9 mouse cellular contexts compared by ENCODE assay signal in the genomic region with DNA sequence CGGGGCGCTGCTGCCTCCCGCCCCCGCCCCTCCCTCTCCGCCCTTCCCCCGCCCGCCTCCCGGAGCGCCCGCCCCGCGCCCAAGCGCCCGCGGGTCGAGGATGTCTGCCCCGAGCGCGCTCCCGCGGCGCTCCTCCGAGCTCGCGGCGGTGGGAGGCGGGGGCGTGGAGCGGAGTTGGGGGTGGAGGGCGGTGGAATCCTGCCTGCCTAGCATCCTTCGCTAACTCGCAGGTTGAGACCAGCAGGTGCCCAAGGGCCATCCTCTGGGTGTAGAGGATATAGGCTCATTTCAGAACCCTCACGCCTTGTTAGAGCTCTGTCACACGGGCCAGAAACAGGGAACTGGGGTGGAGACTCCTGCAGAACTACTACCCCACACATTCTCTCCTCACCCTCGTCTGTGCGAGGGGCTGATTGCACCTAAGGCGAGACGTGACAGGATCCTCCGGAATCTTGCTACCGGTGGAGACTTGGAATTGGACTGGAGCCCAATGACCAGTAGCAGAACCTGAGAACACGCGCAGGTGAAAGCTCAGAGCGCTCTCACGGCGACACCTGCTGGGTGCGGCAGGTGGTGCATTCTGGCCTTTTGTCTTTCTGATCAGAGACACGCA. TPM values are rescaled to one million over a fixed set of nuclear protein-coding genes. Genes with fewer than 3 reads are reported as not detected.
A peak's percentile ranks its signal among the peaks of the same experiment; 100 is the strongest.
DNase-seq lines count a peak whose midpoint lies in the region; ATAC-seq and TF ChIP-seq lines count a peak whose summit lies in the region.
"Had no signal": no experiment of that assay in that cellular context is flagged by ENCODE, and none has a peak within 500 bp of the region (broad histone marks: within the 10 kb centered on the region; RNA-seq: fewer than 3 reads in every experiment).

No protein-coding gene starts in this region.

- H3K27ac ChIP-seq in forebrain, embryonic 14.5 days (ENCODE audit: low read depth, low read length), result peak overlapping the region; percentile 83
- H3K27ac ChIP-seq in hindbrain, embryonic 11.5 days (ENCODE audit: low read depth, low read length), result no peak overlapping the region
- H3K27ac ChIP-seq: macrophage had no signal

- no peaks in the 10 kb centered on the region for H3K27me3 ChIP-seq in forebrain, embryonic 14.5 days (replicated peaks; ENCODE audit: control insufficient read depth, insufficient read depth, low read length)
- H3K27me3 ChIP-seq in hindbrain, embryonic 11.5 days (ENCODE audit: control insufficient read depth, insufficient read depth, low read length), result peaks cover 46% of the 10 kb centered on the region

- DNase-seq in MN1 (ENCODE audit: low spot score), result peak; percentile 20
- DNase-seq in forebrain, embryonic 14.5 days (ENCODE audit: low spot score), result peak; percentile 89
- DNase-seq in hindbrain, embryonic 11.5 days (ENCODE audit: low spot score), result peak; percentile 89
- DNase-seq in layer of hippocampus, adult 9-10 months (ENCODE audit: low spot score), result peak; percentile 65
- DNase-seq in lung, adult 2 months, result peak; percentile 79
- DNase-seq in ovary, postnatal 36 days (ENCODE audit: low spot score), result peak; percentile 62
- peak; percentile 41 to 56 for DNase-seq in thymus, postnatal 36 days

- H3K36me3 ChIP-seq in forebrain, embryonic 14.5 days (ENCODE audit: control insufficient read depth, insufficient read depth, low read length), result peaks cover 13% of the 10 kb centered on the region
- H3K36me3 ChIP-seq in hindbrain, embryonic 11.5 days (ENCODE audit: control insufficient read depth, insufficient read depth, low read length), result no peaks in the 10 kb centered on the region

- peak; percentile 41 for ATAC-seq in cerebellum, adult (ENCODE audit: insufficient number of reproducible peaks, low FRiP score, low TSS enrichment)
- ATAC-seq in forebrain, embryonic 14.5 days, result peak; percentile 61
- peak; percentile 71 for ATAC-seq in hindbrain, embryonic 11.5 days (ENCODE audit: low FRiP score)

- peaks cover 4% of the 10 kb centered on the region for H3K4me1 ChIP-seq in forebrain, embryonic 14.5 days (ENCODE audit: control insufficient read depth, insufficient read depth, low read length)
- H3K4me1 ChIP-seq in hindbrain, embryonic 11.5 days (replicated peaks; ENCODE audit: control insufficient read depth, insufficient read depth, low read length), result no peaks in the 10 kb centered on the region; the same call in 1 of the 2 replicates
- H3K4me1 ChIP-seq in lung, adult 2 months (ENCODE audit: control insufficient read depth, insufficient read depth, low read length), result no peaks in the 10 kb centered on the region

- H3K4me2 ChIP-seq in forebrain, embryonic 14.5 days (ENCODE audit: low read length), result peak overlapping the region; percentile 97
- H3K4me2 ChIP-seq in hindbrain, embryonic 11.5 days (replicated peaks; ENCODE audit: low read depth, low read length), result peak overlapping the region; percentile 82

- peak overlapping the region; percentile 74 for H3K4me3 ChIP-seq in forebrain, embryonic 14.5 days (ENCODE audit: low read depth, low read length)
- H3K4me3 ChIP-seq in hindbrain, embryonic 11.5 days (ENCODE audit: low read depth, low read length), result peak overlapping the region; percentile 57
- H3K4me3 ChIP-seq in lung, adult 2 months (replicated peaks; ENCODE audit: extremely low read depth, low read depth, low read length), result peak overlapping the region; percentile 25

- TF ChIP-seq CTCF in lung, adult 2 months (IDR thresholded peaks at IDR 0.05; ENCODE audit: insufficient read depth, low read length), result peak; percentile 80

- 0% methylated on average over 23 of the region's 47 CpGs for WGBS in forebrain, embryonic 14.5 days
- under 1% methylated on average over 31 of the region's 47 CpGs for WGBS in hindbrain, embryonic 11.5 days
- 1% methylated on average over 41 of the region's 47 CpGs for WGBS in lung, adult 2 months

- no peaks in the 10 kb centered on the region for H3K9me3 ChIP-seq in forebrain, embryonic 14.5 days (replicated peaks; ENCODE audit: control insufficient read depth, low read length)
- H3K9me3 ChIP-seq in hindbrain, embryonic 11.5 days (ENCODE audit: control insufficient read depth, low read length), result no peaks in the 10 kb centered on the region

- peak overlapping the region; percentile 88 for H3K9ac ChIP-seq in forebrain, embryonic 14.5 days (ENCODE audit: low read length)
- H3K9ac ChIP-seq in hindbrain, embryonic 11.5 days (ENCODE audit: low read depth, low read length), result peak overlapping the region; percentile 76

- no peak for TF ChIP-seq POLR2A in lung, adult 2 months (IDR thresholded peaks at IDR 0.05; ENCODE audit: borderline replicate concordance, extremely low read depth, low read depth, low read length)

RNA-seq across cellular contexts. Expression of gene Wnt7a, which starts 0.3 kb away (rescaled TPM):
- 19.7 and 19.9 TPM in 2 replicates for polyA plus RNA-seq in forebrain, embryonic 14.5 days (2014; fragmentation: Nextera tagmentation; extraction: Ambion mirVana)
- 7.6 and 10.3 TPM in 2 replicates for polyA plus RNA-seq in hindbrain, embryonic 11.5 days (2014; fragmentation: Nextera tagmentation; extraction: Ambion mirVana)
- polyA plus RNA-seq in lung, adult 2 months (2012; rRNA removed), result 9.7 and 10.8 TPM in 2 replicates
- polyA plus RNA-seq: macrophage had no signal

Comparison
In these comparisons a context has a peak if more than half of its experiments do, and no peak if none do; other contexts are left out.
1. DNase-seq: peak in every context shown above with its lines; median percentile 89 in forebrain, embryonic 14.5 days; 89 in hindbrain, embryonic 11.5 days; 79 in lung, adult 2 months; 65 in layer of hippocampus, adult 9-10 months; 62 in ovary, postnatal 36 days; 48 in thymus, postnatal 36 days; 20 in MN1.